Mouse (Mus musculus): ENCODE measurements at regions not wholly inside any gene's neighbourhood (a gene's known extent, or its start where the extent isn't known, plus 50 kb on each side); places are given as distances from the start of the nearest gene placed in this dataset.

- no peak for TF ChIP-seq TAL1 (IDR thresholded peaks at IDR 0.05; ENCODE audit: low read length)
- no peak for TF ChIP-seq GATA1 (IDR thresholded peaks at IDR 0.05; ENCODE audit: low read length)
Observed at GRCm38 (mm10) chr1:190448263-190448662, 277.7 kb upstream of the Prox1 start.

Measured in erythroblast, embryonic 14.5 days (primary cell).